Mouse (Mus musculus) heart, postnatal 0 days (tissue): Measurements from ENCODE around the gene Dus2.
A peak's percentile ranks its signal among the peaks of the same experiment; 100 is the strongest.

ENCODE experiments used
- CTCF ChIP-seq: IDR thresholded peaks from 2 replicates; pipeline ENCODE4 v1.5.1; 2016; ENCODE audit warnings: antibody characterized with exemption, control low read depth, low read depth
- EP300 ChIP-seq: IDR thresholded peaks from 2 replicates; pipeline ENCODE4 v1.6.1; 2016; ENCODE audit warnings: antibody characterized with exemption, low read depth

DNA sequence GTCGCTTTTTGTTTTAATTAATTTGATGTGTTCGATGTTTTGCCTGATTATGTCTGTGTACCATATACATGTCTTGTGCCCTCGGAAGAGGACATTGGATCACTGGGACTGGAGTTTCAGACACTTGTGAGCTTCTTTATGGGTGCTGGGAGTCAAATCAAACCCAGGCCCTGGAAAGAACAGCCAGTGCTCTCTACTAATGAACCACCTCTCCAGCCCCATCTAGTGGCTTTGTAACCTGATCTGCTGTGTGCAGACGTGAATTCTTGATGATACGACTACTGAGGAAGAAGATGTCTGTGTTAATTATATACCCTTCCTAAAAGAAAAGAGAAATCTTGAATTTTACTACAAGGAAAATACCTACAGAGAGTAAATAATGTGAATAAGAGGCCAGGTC, 85.5 kb downstream of the Dus2 start:
- peak; percentile 48 for TF ChIP-seq CTCF
- TF ChIP-seq EP300 = no peak
